Mouse (Mus musculus): ENCODE measurements around the gene Eif3f. TPM values are rescaled to one million over a fixed set of nuclear protein-coding genes. Genes with fewer than 3 reads are reported as not detected.

Eif3f gene
- polyA plus RNA-seq (2016; fragmentation: Nextera tagmentation; extraction: Ambion mirVana) = 49.3 and 61.1 TPM in 2 replicates

DNA sequence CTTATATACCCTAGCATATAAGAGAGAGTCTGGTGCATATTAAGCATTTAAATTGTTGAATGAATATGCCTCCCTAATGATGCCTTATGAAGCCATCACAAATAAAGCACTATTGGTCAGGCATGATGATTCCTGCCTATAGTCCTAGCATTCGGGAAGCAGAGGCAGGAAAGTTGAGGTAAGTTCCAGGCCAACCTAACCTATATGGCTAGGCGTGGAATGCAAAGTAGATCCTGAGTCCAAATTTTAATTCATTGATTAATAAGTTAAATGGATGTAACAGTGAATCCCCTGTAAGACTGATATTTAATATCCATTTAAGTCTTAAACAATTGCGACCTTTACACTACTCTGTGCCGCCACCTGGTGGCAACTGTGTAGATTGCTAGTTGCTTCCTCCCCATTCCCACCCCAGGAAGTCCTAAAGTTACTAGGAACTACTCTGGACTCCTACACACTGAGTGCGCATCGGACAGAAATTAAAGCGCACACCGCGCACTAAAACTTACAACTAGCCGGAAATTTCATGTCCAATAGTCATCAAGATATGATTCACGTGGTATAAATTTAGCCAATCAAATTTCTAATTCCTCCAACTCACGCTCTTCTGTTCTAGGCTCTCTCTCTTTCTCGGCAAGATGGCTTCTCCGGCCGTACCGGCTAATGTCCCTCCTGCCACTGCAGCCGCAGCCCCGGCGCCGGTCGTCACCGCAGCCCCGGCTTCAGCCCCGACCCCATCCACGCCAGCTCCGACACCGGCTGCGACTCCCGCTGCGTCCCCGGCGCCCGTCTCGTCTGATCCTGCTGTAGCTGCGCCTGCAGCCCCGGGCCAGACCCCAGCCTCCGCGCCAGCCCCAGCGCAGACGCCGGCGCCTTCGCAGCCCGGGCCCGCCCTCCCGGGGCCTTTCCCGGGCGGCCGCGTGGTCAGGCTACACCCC lies at the start of gene Eif3f:
Eif3f (plus strand) TSS at position 624 of the 938 bp plus-strand sequence.
- H3K4me3 ChIP-seq = peak within 1 kb of the TSS; percentile 97
- H3K4me1 ChIP-seq = peaks cover 11% of the 10 kb centered on the region
- H3K9me3 ChIP-seq = no peaks in the 10 kb centered on the region
- peak within 1 kb of the TSS; percentile 96 for H3K27ac ChIP-seq
- H3K27me3 ChIP-seq (ENCODE audit: insufficient read depth, poor library complexity, severe bottlenecking) = no peaks in the 10 kb centered on the region
- WGBS = 2% methylated on average over 50 of the region's 50 CpGs
- H3K36me3 ChIP-seq = peaks cover 30% of the 10 kb centered on the region
- peak; percentile 97 for DNase-seq (ENCODE audit: low spot score)

DNA sequence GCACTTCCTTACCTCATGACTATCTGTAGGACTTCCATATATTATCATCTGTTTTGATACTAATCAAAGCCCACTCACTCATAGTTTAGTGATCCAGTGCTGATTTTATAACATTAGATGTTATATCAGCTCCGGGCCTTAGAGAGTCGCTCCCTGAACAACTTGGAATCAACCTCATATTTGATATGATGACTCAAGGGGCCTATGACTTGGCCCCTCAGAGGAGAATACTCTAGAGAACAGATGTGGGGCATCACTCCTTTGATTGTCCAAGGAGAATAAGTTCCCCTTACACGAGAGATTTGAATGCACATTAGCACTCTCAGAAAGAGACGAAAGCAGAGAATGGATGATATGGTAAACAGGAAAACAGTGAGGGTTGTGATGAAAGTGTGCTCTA lies 49.3 kb upstream of the Eif3f start, which contains the start of gene Olfr518:
Olfr518 (minus strand) TSS at position 101 of the 400 bp plus-strand sequence.
- DNase-seq (ENCODE audit: low spot score) = no peak
- no peak within 1 kb of the TSS for H3K4me3 ChIP-seq
- no peaks in the 10 kb centered on the region for H3K4me1 ChIP-seq
- H3K9me3 ChIP-seq = no peaks in the 10 kb centered on the region
- no peak within 1 kb of the TSS for H3K27ac ChIP-seq
- no peaks in the 10 kb centered on the region for H3K36me3 ChIP-seq
- 73% methylated on average over 4 of the region's 4 CpGs for WGBS
- no peaks in the 10 kb centered on the region for H3K27me3 ChIP-seq (ENCODE audit: insufficient read depth, poor library complexity, severe bottlenecking)

DNA sequence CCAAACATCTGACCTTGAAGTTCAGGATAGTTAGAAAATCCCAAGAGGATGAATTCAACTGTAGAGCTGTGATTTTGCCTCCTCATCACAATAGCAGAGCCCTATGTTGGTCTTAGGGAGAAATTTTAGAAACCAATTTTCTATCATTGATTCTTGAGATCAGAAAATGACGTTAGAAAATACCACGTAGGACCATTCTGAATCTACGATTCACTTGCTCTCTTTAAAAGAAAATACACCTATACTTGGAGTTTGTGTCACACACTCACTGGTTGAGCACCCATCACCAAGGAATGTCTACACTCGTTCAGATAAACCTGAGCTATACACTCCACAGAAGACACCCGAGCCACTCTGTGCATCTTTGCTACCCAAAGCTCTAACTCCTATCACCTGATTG lies 39.9 kb upstream of the Eif3f start, which contains the start of gene Olfr519:
Olfr519 (minus strand) TSS at position 101 of the 400 bp plus-strand sequence.
- 77% methylated on average over 5 of the region's 5 CpGs for WGBS
- DNase-seq (ENCODE audit: low spot score) = no peak
- Histone ChIP-seq H3K4me1 (no peaks in the 10 kb centered on the region), H3K27ac (no peak within 1 kb of the TSS), H3K36me3 (no peaks in the 10 kb centered on the region), H3K4me3 (no peak within 1 kb of the TSS), H3K9me3 (no peaks in the 10 kb centered on the region), H3K27me3 (ENCODE audit: insufficient read depth, poor library complexity, severe bottlenecking) (no peaks in the 10 kb centered on the region)

DNA sequence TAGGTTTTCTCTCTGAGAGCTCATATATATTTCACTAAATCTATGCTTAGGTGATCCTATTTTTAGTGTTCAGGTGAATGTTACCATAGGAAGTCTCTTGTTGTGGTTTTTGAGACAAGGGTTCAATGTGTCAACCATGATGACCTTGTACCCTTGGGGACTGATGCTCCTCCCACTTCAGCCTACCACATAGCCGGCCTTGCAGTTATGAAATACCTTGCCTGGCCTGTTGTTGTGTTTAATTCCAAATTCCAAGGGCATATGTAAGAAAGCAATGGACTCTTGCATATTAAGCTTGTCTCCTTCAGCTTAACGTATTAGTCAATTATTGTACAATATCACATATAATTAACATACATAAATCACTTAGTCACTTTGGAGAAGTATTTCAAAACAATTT lies 30.2 kb upstream of the Eif3f start:
- H3K36me3 ChIP-seq = no peaks in the 10 kb centered on the region
- H3K27ac ChIP-seq = no peak overlapping the region
- no peaks in the 10 kb centered on the region for H3K27me3 ChIP-seq (ENCODE audit: insufficient read depth, poor library complexity, severe bottlenecking)
- H3K9me3 ChIP-seq = no peaks in the 10 kb centered on the region
- 73% methylated on average over 2 of the region's 2 CpGs for WGBS
- H3K4me1 ChIP-seq = no peaks in the 10 kb centered on the region
- no peak overlapping the region for H3K4me3 ChIP-seq
- no peak for DNase-seq (ENCODE audit: low spot score)

DNA sequence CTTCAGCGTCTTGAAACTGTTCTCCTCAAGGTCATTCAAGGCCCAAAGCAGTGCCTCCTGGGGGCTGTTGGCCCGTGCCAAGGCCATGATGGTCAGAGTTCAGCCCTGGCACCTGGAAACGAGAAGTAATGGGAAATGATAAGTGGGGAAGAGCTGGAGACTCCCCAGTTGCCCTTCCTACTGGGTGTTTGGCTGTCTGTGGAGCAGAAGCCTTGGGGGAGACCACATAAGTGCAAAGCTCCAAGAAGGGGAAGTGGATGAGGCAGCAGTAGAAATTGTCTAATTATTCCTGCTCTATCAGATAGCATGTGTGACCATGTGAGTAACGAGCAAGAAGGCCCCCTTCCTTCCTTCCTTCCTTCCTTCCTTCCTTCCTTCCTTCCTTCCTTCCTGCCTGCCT lies 7.2 kb upstream of the Eif3f start:
- Histone ChIP-seq H3K4me1 (no peaks in the 10 kb centered on the region), H3K4me3 (no peak overlapping the region), H3K36me3 (no peaks in the 10 kb centered on the region), H3K27ac (no peak overlapping the region), H3K27me3 (ENCODE audit: insufficient read depth, poor library complexity, severe bottlenecking) (no peaks in the 10 kb centered on the region), H3K9me3 (no peaks in the 10 kb centered on the region)
- WGBS = 65% methylated on average over 4 of the region's 4 CpGs
- DNase-seq (ENCODE audit: low spot score) = no peak

DNA sequence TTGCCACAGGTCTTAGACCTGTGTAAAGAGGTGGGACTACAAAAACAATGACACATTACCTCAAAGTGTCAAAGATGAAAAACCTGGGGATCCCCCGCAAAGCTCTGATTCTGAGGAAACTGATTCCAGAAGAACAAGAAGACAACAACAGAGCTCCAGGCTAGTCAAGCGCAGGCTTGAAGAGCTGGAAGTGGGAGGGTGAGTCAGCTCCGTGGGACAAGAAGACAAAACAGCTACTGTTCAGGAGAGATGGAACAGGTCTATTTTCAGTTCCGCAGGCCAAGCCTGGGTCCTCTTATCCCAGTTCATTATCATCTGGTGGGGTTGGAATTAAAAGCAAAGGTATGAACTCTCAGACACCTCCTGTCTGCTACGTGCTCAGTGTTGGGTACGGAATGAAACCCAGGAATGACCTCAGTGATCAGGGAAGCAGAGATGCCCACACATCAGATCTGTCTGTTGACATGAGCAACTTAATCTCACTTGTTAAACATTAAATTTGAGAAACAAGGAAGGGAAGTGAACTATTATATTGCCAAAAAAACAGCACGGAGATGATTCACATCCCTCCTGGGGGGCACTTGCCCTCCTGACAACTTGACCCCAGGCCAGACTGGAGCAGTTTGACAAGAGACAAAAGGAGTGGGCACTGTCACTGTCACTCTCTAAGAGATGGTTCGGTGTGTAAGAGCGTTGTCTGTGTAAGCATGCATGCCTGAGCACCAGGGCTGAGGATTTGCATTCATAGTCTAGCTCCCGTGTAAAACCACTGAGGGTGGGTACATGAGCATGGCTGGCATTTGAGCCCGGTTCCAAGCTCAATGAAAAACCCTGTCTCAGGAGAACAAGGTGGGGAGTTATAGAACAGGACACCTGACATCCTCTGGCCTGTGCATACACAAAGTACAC lies 5.7 kb upstream of the Eif3f start:
- no peak overlapping the region for H3K4me3 ChIP-seq
- H3K36me3 ChIP-seq = no peaks in the 10 kb centered on the region
- DNase-seq (ENCODE audit: low spot score) = peak; percentile 60
- no peaks in the 10 kb centered on the region for H3K27me3 ChIP-seq (ENCODE audit: insufficient read depth, poor library complexity, severe bottlenecking)
- no peak overlapping the region for H3K27ac ChIP-seq
- 73% methylated on average over 11 of the region's 11 CpGs for WGBS
- no peaks in the 10 kb centered on the region for H3K9me3 ChIP-seq
- no peaks in the 10 kb centered on the region for H3K4me1 ChIP-seq

DNA sequence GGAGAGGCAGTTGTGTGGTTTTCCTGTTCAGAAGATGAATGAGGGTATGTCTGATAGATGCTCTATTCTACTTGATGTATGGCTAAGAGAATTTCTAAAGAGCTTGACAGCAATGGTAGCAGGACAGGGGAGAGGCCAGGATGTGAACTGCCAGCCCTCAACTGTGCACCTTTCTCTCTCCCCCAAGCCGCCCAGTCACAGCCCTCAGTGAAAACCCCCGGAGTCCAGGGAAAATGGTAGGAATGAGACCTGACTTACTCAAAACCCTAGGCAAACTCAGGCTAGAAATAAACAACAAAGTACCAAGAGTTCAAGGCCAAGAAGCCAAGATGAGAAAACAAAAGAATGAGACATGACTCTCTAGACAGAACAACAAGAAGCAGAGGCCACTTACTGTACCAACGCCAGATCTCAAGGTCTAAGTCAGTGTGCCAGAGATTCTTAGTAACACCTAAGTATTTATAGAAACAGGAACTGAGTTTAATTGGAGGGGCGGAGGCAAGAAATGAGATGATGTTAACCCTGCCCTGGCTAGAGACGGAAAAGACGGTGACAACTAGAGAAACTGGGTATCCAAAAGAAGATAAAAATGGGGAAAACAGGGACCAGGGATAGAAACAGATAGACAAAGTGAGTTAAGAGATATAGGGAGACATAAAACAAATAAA lies 4.4 kb upstream of the Eif3f start, which contains the start of gene Nlrp10:
Nlrp10 (minus strand) TSS at position 453 of the 668 bp plus-strand sequence.
- peak; percentile 17 for DNase-seq (ENCODE audit: low spot score)
- Histone ChIP-seq H3K4me3 (peak within 1 kb of the TSS; percentile 28; the same call in 1 of the 2 replicates), H3K9me3 (no peaks in the 10 kb centered on the region), H3K27ac (peak within 1 kb of the TSS; percentile 30; the same call in 1 of the 2 replicates), H3K27me3 (ENCODE audit: insufficient read depth, poor library complexity, severe bottlenecking) (no peaks in the 10 kb centered on the region), H3K4me1 (no peaks in the 10 kb centered on the region), H3K36me3 (no peaks in the 10 kb centered on the region)
- WGBS = 60% methylated on average over 6 of the region's 6 CpGs

DNA sequence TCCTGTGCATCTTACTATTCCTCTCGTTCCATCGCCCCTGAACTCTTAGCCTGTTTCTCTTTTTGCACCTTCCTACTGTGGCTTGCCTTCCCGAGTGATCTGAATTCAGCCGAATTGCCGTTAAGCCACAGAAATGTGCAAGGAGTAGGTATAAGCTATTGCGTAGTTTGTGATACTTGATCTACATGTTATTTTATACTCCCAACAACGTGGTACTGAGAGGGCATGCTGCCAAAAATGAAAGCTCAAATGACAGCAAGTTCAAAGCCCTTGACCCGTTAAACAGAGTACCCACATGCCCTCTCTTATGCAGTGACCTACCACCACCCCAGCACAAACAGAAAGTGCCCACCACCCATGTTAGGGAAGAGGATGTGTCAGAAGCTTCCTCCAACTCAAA lies 619 bp downstream of the Eif3f start:
- peak; percentile 62 for DNase-seq (ENCODE audit: low spot score)
- WGBS = 5% methylated on average over 8 of the region's 8 CpGs
- H3K9me3 ChIP-seq = no peaks in the 10 kb centered on the region

DNA sequence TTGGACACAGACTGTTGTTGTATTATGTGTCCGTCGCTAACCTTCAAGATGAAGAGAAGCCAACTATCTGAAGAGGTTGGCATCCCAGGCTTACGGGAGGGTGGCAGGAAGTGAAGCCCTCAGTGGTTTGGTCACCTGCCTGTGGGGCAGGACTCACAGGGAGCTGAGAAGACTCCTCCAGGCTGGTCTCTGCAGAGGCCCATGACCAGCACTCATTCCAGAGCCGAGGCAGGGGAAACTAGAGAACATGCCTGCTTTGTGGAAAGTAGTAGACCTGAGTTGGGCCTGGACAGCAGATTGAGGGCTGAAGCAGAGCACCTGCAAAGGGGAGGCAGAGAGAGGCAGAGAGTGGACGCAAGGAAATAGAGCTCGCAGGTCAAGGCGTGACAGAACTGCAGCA lies 1.2 kb downstream of the Eif3f start:
- peak; percentile 73 for DNase-seq (ENCODE audit: low spot score)
- 86% methylated on average over 7 of the region's 7 CpGs for WGBS
- Histone ChIP-seq H3K4me3 (peak overlapping the region; percentile 97), H3K36me3 (peaks cover 44% of the 10 kb centered on the region), H3K27me3 (ENCODE audit: insufficient read depth, poor library complexity, severe bottlenecking) (no peaks in the 10 kb centered on the region), H3K4me1 (peaks cover 11% of the 10 kb centered on the region), H3K9me3 (no peaks in the 10 kb centered on the region), H3K27ac (no peak overlapping the region)

More for the DNA sequence above, 619 bp downstream of the Eif3f start:
- Histone ChIP-seq H3K27me3 (ENCODE audit: insufficient read depth, poor library complexity, severe bottlenecking) (no peaks in the 10 kb centered on the region), H3K27ac (peak overlapping the region; percentile 96), H3K4me3 (peak overlapping the region; percentile 97), H3K36me3 (peaks cover 38% of the 10 kb centered on the region), H3K4me1 (peaks cover 11% of the 10 kb centered on the region)

DNA sequence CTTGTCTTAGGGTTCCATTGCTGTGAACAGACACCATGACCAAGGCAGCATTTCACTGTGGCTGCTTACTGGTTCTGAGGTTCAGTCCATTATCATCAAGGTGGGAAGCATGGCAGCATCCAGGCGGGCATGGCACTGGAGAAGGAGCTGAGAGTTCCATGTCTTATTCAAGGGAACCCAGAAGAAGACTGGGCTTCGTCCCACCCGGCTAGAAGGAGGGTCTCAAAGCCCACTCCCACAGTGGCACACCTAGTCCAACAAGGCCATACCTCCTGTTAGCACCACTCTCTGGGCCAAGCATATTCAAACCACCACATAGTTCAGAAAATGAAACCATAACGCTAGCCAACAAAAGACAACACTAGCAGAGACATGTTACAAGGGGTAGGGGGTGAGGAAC lies 2.4 kb downstream of the Eif3f start:
- peaks cover 11% of the 10 kb centered on the region for H3K4me1 ChIP-seq
- H3K27me3 ChIP-seq (ENCODE audit: insufficient read depth, poor library complexity, severe bottlenecking) = no peaks in the 10 kb centered on the region
- no peak overlapping the region for H3K4me3 ChIP-seq
- H3K36me3 ChIP-seq = peaks cover 56% of the 10 kb centered on the region
- H3K27ac ChIP-seq = no peak overlapping the region
- whole genome bisulfite sequencing = 94% methylated on average over 4 of the region's 4 CpGs
- H3K9me3 ChIP-seq = no peaks in the 10 kb centered on the region
- peak; percentile 65 for DNase-seq (ENCODE audit: low spot score)

DNA sequence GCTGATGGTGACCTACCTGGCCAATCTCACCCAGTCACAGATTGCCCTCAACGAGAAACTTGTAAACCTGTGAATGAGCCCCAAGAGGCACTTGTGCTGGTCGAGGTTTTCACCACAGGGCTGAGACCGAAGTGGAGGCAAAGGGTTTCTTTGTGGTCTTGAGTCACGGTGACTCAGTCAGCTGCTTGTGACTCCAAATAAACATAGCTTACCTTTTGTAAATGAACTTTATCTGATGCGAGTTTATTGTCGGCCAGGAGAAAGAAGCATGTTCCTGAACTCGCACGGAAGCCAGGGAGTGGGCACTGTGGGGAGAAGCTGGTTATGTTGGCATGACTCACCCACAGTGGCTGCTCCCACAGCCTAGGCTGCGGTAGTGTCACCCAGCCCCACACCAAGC lies 7.2 kb downstream of the Eif3f start:
- Histone ChIP-seq H3K4me1 (no peaks in the 10 kb centered on the region), H3K27ac (no peak overlapping the region), H3K9me3 (no peaks in the 10 kb centered on the region), H3K36me3 (peaks cover 78% of the 10 kb centered on the region), H3K4me3 (no peak overlapping the region), H3K27me3 (ENCODE audit: insufficient read depth, poor library complexity, severe bottlenecking) (no peaks in the 10 kb centered on the region)
- WGBS = 90% methylated on average over 9 of the region's 9 CpGs
- DNase-seq (ENCODE audit: low spot score) = no peak

DNA sequence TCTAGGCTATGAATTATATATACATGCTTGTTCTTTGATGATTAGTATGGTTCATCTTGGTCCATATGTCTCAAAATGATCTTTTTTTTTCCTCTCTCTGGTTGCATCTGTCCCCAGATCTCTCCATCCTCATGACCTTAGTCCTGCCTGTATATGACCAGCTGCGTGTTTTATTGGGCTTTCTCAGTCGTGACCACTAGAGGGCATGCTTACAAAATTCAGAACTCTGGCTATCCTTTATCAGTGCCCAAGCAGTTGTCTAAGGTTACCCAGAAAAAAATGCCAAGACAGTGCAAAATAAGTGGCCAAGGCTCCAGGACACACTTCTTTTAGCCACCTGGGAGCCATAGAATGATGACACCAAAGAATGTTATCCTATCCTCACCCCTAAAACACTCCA lies 9.8 kb downstream of the Eif3f start:
- DNase-seq (ENCODE audit: low spot score) = no peak
- no peak overlapping the region for H3K27ac ChIP-seq
- no peaks in the 10 kb centered on the region for H3K4me1 ChIP-seq
- no peaks in the 10 kb centered on the region for H3K9me3 ChIP-seq
- peaks cover 11% of the 10 kb centered on the region; the same call in 1 of the 2 replicates for H3K27me3 ChIP-seq (ENCODE audit: insufficient read depth, poor library complexity, severe bottlenecking)
- H3K36me3 ChIP-seq = peaks cover 53% of the 10 kb centered on the region
- 6% methylated on average over 2 of the region's 2 CpGs for WGBS
- H3K4me3 ChIP-seq = no peak overlapping the region
